Mouse (Mus musculus) MEL-GATA-1-ER (cell line): ENCODE measurements at regions not wholly inside any gene's neighbourhood (a gene's known extent, or its start where the extent isn't known, plus 50 kb on each side); places are given as distances from the start of the nearest gene placed in this dataset.

Source experiments
- DNase-seq: peaks from one replicate; pipeline ENCODE4 v3.0.0-alpha.2; 2012; ENCODE audit warnings: low read depth; ENCODE audit errors: extremely low read depth

- no peak for DNase-seq
Measured at GRCm38 (mm10) chr10:120616406-120617015, 140.2 kb upstream of the Hmga2 start.

DNA sequence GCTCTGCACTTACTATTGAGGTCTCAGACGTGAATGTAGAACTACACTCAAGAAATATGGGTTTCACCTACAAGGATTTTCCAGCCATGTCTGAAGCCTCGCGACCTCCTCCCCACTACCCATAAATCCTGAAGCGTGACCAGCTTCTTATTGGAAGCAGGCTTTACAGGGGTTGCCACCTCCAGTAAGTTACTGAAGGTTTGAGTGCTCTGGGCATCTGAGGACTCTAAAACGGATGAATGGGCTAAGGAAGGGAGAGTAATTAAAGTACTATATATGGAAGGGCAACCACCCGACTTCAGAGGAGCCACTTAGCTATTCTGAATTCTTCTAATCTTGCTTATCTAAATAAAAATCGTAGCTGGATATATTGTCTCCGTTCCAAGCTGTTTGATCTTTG, 136.1 kb upstream of the Hmga2 start:
- DNase-seq, result no peak

DNA sequence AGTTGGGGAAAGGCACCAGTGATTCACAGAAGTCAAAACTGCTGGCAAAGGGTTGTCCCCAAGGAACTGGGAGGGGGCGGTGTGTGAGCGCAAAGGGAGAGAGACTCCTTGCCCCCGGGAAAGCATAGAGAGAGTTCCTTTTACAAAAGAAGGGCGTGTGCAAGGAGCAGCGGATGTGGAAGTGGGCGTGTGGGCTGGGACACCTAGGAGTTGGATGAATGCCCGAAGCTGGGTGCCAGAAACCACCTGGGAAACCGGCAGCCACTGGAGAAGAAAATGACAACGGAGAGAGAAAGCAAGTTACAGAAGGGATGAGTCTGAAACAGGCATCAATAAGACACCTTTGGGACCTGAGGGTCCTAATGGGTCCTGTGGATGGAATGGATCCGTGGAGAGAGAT, 133.8 kb upstream of the Hmga2 start:
- DNase-seq, result no peak

DNA sequence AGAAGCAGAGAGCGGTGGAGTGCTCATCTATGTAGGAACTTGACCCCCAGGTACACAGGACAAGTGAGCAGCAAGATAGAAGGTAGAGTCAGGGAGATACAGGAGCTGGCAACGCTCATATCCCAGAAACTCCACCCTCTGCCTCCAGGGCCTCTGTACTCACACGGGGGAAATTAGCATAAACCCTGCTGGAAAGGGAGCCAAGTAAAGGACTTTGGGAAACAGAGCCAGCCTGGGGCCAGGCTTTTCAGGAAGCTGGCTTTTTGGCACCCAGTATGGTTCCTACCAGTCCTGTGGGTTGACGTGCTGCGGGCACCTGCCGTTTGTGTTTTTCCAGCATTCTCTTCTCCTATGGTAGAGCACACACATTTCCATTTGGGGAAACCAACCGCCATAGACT, 128.2 kb upstream of the Hmga2 start:
- no peak for DNase-seq

DNA sequence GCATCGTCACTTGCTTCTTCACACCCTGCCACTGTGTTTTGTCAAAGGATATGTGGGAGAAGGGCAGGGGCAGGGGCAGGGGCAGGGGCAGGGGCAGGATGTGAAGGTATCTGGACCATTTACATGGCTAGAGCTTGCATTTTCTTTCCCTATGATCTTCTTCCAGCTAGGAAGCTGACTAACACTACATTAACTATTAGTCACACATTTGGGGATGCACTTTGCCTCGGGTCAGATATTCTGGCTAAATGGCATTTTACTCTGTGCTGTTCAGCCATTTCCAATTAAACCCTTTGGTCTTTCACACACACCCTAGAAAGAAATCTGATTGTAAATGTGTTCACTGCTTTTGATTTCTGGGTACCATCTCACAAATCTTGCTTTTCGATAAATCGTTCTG, 126.9 kb upstream of the Hmga2 start:
- no peak for DNase-seq

- no peak for DNase-seq
Measured at GRCm38 (mm10) chr10:120600735-120601134, 124.5 kb upstream of the Hmga2 start.

GRCm38 (mm10) chr10:120599551-120599950, 123.3 kb upstream of the Hmga2 start:
- DNase-seq, result no peak

DNA sequence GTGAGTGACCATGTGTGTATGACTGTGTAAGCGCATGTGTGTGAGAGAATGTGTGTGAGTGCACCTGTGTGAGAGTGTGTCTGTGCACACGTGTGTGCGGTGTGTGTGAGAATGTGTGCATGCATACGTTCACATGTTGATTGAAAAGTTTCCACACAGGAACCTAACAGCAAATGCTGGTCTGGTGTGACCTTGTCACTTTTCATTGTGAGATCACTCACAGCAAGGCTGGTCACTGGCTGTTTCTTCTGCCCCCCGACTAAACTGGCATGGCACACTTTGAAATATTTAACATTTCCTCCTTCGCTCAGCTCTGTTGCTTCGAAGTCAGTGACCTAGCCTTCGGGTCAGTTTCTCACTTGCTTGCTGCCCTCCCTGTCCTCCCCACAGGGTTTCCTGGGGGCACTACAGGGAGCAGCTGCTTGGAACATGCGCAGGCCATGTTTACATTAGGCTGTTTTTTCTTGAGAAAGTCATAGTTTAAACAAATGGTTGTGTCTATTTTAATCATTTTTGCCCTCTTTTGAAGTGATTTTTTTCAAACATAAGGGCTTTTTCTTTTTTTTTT, 121.1 kb upstream of the Hmga2 start:
- DNase-seq, result no peak

GRCm38 (mm10) chr10:120595145-120595544, 118.9 kb upstream of the Hmga2 start:
- DNase-seq, result no peak

DNA sequence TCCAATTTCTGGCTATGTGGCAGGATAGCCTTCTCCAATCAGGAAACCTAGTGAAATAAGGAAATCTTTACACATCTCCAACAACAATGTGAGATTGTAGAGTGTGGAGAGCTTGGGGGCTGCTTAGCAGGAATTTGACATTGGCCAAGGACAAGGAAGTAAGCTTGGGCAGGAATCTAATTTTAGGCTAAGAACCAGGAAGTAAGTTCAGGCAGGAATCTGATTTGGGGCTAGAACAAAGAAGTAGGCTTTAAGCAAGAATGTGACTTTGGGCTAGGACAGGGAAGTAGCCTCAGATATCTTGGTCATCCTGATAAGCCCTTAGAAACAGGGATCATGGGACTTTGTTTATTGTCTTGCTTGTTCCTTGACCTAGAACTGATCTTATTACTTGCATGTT, 117.6 kb upstream of the Hmga2 start:
- DNase-seq, result no peak

DNA sequence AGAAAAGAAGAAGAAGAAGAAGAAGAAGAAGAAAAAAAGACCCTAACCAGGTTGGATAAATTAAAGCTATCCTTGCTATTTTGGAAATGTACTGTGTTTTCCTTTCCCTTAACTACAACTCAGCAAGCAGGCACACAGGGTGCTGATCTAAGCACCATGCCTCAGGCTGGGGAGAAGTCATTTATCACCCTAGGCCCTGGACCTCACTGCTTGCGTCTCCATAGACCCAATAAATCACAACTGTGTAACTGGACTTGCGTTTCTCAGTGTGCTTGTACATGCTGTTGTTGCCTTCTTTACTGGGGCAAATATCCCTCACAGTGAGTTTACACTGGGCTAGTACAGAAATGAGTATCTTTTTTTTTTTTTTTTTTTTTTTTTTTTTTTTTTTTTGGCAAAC, 113.4 kb upstream of the Hmga2 start:
- DNase-seq, result no peak

GRCm38 (mm10) chr10:120587854-120588633, 111.8 kb upstream of the Hmga2 start:
- no peak for DNase-seq

- DNase-seq, result peak; percentile 45
Measured at GRCm38 (mm10) chr10:120587179-120587578, 110.9 kb upstream of the Hmga2 start.

- DNase-seq, result no peak
Measured at GRCm38 (mm10) chr10:120582497-120582896, 106.2 kb upstream of the Hmga2 start.

- DNase-seq, result no peak
Measured at GRCm38 (mm10) chr10:120581547-120581946, 105.3 kb upstream of the Hmga2 start.

GRCm38 (mm10) chr10:120576886-120577285, 100.6 kb upstream of the Hmga2 start:
- DNase-seq, result no peak

GRCm38 (mm10) chr10:120576148-120576547, 99.9 kb upstream of the Hmga2 start:
- DNase-seq, result no peak

DNA sequence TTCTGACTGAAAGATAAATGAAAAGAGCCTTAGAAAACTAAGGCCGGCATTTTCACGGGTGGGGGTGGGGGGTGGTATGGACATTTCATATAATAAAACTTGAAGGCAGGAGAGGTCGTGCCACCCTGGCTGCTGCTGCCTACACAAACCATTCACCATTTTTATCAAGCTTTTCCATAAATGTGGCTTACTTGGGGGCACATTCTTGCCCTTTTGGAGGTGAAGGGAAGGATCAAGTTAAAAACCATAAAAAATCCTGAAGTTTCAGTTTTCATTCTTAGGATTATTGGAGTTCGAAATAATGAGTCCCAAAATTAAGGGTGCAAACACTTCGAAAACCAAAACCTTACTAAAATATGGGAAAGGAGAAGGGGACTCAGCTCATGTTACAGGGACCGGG, 95.1 kb upstream of the Hmga2 start:
- DNase-seq, result no peak

DNA sequence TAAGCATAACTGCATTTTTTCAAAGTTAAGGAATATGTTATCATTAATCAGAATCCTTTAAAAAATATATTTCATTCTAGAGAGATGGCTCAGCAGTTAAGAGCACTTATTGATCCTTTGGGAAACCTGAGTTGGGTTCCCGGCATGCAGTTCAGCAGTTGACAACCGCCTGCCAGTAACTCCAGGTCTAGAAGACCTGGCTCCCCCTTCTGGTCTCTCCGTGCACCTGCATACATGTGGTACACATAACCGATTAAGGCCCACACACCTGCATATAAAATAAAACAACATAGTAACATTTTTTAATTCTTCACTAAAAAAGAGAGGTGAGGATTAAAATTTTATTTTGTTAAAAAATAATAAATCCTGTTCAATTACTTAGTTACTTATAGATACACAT, 89.7 kb upstream of the Hmga2 start:
- no peak for DNase-seq

DNA sequence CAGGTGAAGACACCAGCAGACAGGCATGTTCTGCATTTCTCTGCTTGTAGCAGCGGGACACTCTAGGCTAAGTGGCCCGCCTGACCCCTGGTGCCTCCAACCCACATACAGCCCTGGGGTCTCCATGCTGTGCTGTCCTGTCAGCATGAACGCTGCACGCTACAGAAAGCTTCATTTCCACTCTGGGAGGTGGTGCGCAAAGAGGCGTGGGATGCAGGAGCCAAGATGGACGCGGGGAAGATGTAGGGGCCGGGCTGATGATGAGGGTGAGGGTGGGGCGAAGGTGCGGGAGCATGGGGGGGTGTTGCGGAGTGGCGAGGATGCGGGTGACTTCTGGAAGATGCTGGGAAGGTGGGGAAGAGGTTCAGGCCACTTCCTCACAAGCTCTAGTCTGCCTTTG, 88.6 kb upstream of the Hmga2 start:
- DNase-seq, result no peak

DNA sequence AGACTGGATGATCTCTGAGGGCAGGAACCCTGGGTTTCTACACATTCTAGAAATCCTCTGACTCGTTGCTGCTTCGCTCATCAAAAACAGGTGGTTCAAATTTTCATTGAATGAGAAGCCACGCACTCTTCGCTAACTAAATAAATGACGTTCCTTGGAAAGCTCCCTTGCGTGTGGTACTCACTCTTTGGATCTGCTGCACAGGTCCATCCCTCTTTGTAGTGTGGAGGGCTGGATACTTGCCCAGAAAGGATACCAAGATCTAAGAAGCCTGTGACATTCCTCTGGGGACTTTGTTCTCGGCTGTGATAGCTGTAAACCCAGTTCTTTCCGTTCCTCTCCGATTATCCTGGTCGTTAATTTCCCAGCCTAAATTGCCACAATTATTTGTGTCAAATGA, 87.7 kb upstream of the Hmga2 start:
- DNase-seq, result no peak

GRCm38 (mm10) chr10:120561821-120562220, 85.6 kb upstream of the Hmga2 start:
- DNase-seq, result no peak
